Mouse (Mus musculus): Measurements from ENCODE around the gene Tgfb1i1.

Gene Tgfb1i1

DNA sequence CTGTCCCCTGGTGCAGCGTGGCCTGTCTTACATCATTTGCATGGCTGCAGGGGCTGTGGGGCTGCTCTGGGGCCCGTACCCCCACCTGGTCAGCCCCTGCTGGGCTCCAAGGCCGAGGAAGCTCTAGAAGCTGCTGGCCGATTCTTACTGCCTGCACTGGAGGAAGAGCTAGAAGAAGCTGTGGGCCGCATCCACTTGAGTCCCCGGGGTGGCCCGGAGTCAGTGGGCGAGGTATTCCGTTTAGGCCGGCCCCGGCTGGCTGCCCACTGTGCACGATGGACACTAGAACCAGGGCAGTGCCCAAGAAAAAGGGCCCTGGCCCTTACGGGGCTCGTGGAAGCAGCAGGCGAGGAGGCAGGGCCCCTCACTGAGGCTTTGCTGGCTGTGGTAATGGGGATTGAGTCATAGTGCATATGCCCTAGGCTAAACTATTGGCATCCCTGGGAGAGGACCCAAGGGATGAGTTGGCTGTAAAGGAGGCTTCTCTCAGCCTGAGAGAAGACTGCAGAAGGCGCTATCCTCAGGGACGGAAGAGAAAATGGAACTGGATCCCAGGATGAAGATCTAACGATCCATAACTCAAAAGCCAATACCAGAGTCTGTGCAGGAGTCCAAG is 2.1 kb upstream of the Tgfb1i1 start:
- DNase-seq (ENCODE audit: inconsistent ontology term) = peak; percentile 43

DNA sequence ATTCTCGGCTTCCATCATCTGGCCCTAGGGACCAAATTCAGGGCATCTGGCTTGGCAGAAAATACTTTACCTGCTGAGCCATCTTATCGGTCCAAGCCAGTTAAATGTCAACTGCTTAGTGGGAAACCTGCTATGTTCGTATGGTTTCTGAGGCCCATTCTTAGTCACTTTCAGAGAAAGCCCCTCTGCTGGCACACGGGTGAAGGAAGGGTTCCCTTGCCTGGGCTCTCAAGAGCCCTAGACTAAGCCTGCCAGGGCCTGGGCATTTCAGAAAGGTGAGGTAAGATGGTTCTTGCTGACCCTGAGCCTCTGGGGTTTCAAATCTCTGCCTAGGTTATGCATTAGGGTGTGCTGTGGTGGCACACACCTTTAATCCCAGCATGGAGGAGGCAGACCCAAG is 1.1 kb upstream of the Tgfb1i1 start:
- DNase-seq (ENCODE audit: inconsistent ontology term) = no peak

DNA sequence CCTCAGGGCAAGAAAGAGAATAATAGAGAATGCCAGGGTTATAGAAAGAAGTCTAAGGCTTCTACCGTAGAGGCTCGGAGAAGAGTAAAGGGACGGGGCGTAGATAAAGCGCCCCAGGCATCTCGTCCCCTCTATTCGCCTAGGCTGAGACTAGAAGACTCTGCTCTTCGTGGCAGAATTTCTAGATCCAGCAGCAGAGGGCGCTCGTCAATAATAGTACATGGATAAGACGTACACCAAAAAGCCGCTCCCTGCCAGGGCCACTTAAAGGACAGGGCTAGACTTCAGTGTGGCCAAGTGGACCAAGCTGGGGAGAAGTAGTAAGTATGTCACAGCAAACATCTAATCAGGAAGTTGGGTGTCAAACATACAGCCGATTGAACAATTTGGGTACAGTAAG is 831 bp downstream of the Tgfb1i1 start:
- DNase-seq (ENCODE audit: inconsistent ontology term) = peak; percentile 73

DNA sequence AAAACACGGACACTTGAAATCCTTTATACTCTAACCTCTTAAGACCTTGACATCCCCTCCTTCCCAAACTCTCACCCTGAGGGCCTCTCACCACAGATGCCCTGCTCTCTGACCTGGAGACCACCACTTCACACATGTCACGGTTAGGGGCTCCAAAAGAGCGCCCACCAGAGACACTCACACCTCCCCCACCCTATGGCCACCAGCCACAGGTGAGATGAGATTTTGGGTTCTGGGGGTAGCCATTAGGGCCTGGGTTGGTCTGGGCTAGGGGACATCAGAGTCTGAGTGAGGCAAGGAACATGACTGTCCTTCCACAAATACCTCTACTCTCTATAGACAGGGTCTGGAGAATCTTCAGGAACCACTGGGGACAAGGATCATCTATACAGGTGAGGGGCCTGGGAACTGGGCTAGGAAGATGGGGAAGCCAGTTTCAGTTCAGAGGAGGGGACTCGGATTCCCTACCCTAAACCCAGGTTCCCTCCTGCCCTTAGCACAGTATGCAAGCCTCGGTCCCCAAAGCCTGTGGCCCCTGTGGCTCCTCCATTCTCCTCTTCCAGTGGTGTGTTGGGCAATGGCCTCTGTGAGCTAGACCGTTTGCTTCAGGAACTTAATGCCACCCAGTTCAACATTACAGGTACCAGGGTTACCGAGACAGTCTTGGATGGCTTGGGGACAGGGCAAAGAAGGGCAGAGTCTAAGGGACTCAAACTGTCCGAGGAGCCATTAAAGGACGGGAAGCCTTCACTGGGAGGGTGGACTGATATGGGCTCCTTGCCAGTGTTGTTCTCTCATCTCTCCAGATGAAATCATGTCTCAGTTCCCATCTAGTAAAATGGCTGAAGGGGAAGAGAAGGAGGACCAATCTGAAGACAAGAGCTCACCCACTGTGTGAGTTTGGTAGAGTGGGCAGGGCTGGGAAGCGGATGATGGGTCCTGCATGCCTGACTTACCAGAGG is 1.8 kb downstream of the Tgfb1i1 start:
- DNase-seq (ENCODE audit: inconsistent ontology term) = no peak

DNA sequence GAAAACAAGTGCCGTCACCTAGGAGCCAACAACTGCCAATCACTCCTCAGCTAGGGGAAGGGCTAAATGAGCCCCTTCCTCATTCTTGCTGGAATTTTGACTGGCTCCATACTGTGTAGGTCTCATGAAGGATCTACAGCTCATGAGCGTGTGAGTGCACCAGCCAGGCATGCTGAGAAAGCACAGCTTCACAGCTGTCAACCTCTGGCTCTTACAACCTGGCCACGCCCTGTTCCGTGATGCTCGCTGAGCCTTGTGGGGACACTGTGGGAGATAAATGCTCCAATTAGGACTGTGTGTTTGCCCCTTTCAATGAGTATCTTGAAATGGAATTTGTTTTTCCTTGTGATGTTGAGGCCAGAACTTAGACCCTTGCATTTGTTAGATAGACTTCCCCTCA is 3.4 kb downstream of the Tgfb1i1 start:
- no peak for DNase-seq (ENCODE audit: inconsistent ontology term)

DNA sequence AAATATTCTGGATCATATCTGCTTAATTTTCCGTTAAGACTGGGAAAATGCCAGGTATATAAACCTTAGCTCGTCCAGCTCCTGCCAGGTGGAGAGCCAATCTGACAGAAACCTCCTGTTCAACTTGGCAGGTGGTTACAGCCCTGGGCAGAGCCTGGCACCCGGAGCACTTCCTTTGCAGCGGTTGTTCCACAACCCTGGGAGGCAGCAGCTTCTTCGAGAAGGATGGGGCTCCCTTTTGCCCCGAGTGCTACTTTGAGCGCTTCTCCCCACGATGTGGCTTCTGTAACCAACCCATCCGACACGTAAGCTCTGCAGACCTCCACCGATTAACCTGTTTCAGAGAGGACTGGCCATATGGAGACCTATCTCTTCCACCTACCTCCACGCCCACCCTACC is 5.3 kb downstream of the Tgfb1i1 start:
- DNase-seq (ENCODE audit: inconsistent ontology term) = no peak

DNA sequence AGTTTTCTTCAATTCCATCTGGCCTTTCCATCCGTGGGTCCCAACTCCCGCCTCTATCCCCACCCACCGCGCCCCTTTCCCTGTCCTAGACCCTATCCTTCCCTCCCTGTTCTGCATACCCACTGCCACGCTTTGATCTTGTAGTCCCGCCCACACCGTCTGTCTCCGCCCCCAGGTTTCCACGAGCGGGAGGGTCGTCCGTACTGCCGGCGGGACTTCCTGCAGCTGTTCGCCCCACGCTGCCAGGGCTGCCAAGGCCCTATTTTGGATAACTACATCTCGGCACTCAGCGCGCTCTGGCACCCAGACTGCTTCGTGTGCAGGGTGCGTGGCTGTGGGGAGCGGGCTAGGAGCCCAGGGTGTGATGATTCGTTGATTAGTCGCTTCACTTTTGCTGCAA is 6.0 kb downstream of the Tgfb1i1 start:
- DNase-seq (ENCODE audit: inconsistent ontology term) = peak; percentile 35

DNA sequence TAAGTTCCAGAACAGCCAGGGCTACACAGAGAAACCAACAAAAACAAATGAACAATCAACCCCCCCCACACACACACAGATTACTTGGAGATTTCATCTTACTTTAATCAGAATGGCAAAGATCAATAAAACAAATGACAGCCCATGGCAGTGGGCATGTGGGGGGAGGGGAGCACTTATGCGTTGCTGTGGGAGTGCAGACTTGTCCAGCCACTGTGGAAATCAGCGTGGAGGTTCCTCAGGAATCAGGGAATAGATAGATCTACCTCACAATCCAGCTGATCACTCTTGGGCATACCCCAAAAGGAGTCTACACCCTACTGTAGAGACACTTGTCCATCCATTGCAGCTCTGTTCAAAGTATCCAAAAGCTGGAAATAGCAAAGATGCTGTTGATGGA is 8.4 kb downstream of the Tgfb1i1 start:
- DNase-seq (ENCODE audit: inconsistent ontology term) = no peak

DNA sequence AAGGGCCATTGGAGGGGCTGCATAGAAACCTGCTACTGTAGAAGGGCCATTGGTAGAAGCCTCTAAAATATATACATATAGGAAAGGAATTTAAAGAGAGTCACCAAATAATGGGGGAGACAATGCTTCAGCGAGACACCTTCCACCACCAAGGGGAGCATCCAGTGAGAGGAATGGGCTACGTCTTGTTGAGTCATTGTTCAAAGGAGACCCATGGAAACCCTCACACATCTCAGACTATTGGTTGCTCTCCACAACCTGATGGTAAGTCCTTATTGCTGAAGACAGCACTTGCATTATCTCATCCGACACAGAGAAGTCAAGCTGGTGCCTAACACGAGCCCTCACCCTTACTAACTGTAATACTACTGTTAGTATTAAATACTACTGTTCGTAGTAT is 9.1 kb downstream of the Tgfb1i1 start:
- DNase-seq (ENCODE audit: inconsistent ontology term) = no peak

DNA sequence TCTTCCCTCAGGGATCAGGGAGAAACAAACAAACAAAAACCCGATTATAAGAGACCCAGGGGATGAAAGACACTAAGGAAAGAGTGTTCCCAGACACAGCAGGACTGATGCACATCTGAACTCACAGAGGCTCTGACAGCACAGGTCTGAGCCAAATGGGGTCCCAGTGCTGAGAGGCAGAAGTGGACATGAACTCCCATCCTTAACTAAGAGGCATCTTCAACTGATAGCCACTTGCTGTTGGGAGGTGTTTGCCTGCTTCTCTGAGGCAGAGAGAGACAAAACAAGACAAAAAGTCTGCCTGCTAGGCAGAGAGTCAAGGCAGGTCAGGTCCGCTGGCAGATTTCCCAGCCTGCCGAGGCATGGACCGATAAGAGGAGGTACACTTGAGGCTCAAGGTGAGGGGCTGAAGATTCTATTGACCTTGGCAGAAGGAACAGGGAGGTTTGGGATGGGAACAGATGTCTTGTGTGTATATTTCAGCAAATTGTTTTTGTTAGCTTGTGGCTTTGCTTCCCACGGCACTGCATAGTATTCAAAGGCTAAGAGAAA is 10.2 kb downstream of the Tgfb1i1 start:
- no peak for DNase-seq (ENCODE audit: inconsistent ontology term)

DNA sequence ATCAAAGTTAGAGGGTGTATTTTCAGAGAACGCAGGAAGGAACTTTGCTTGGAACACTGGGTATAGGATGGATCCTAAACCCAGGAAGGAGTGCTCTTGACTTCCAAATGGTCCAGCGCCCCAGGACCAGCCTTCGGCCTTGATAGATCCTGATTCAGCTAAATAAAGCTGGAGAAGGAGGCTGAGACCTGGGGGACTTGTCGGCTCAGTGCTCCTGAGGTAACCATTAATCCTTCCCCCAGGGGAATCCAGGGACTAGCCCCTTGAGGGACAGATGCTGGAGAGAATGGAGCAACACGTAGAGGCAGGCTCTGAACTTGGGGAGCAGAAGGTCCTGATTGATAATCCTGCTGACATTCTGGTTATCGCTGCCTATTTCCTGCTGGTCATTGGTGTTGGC is 18.8 kb downstream of the Tgfb1i1 start, which contains the start of gene Slc5a2:
TSS of gene Slc5a2 (plus strand) at position 247 of the 400 bp plus-strand sequence.
- no peak for DNase-seq (ENCODE audit: inconsistent ontology term)

DNA sequence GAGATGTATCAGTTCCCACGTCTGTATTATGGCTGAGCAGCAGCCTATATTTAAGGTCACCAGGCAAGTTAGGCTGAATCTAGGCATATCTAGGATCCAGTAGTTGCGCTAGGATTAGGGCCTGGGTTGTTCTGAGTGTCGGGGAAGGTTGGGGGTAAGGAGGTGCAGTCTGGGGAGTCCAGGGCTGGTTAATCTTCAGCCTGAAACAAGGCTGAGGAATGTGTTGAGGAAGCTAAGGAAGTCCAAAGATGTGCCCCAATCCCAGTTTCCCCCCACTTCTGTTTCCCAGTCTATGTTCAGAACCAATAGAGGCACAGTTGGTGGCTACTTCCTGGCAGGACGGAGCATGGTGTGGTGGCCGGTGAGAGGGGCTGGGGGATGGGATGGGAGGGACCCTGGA is 19.4 kb downstream of the Tgfb1i1 start:
- DNase-seq (ENCODE audit: inconsistent ontology term) = no peak

DNA sequence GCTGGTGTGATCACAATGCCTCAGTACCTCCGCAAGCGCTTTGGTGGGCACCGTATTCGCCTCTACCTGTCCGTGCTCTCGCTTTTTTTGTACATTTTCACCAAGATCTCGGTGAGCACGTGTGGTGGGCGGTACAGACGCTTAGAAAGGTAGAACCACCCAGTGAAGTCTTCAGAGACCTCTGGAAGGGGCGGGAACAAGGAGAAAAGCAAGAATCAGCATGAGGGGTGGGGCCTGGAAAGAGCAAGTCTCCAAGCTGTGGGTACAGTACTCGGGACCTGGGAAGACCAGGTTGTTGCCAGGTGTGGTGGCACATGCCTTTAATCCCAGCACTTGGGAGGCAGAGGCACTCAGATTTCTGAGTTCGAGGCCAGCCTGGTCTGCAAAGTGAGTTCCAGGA is 20.8 kb downstream of the Tgfb1i1 start:
- no peak for DNase-seq (ENCODE audit: inconsistent ontology term)

DNA sequence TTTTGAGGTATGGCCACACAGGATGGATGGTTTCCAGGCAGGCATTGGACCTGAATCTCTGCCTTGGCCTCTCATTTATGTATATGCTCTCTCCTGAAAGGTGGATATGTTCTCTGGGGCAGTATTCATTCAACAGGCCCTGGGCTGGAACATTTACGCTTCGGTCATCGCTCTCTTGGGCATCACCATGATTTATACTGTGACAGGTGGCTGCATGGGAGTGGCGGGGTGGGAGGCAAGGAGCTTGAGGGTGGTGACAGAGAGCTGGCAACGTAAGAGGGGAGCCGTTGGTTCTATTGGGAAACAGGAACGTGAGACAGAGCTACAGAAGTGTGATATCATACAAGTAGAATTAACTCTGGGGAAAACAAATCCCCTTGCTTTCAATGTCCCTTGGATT is 21.2 kb downstream of the Tgfb1i1 start:
- no peak for DNase-seq (ENCODE audit: inconsistent ontology term)

DNA sequence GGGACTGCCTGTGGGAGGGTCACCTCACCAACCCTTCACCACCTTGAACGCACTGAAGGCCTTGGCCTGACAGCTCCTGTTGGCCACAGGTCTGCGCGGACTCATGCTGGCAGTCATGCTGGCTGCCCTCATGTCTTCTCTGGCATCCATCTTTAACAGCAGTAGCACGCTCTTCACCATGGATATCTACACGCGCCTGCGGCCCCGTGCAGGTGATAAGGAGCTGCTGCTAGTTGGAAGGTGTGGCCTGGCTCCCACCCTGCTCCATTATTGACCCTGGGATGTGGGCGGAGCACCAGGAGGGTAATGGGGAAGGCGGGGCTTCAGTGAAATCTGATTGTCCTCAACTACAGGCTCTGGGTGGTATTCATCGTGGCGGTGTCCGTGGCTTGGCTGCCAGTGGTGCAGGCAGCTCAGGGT is 23.8 kb downstream of the Tgfb1i1 start:
- no peak for DNase-seq (ENCODE audit: inconsistent ontology term)

DNA sequence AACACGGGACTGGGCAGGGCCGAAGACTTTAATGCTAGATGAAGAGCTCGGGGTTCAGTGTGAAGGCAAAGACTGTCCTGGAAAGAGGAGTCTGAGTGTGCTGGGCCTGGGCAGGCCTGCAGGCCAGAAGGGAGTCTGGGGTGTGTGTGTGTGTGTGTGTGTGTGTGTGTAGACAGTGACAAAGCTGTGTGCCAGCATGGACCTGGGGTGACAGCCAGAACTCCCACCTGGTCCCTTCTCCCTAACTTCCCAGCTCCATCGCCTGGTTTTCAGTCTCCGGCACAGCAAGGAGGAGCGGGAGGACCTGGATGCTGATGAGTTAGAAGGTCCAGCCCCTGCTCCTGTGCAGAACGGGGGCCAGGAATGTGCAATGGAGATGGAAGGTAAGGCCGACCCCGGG is 24.9 kb downstream of the Tgfb1i1 start:
- no peak for DNase-seq (ENCODE audit: inconsistent ontology term)

DNA sequence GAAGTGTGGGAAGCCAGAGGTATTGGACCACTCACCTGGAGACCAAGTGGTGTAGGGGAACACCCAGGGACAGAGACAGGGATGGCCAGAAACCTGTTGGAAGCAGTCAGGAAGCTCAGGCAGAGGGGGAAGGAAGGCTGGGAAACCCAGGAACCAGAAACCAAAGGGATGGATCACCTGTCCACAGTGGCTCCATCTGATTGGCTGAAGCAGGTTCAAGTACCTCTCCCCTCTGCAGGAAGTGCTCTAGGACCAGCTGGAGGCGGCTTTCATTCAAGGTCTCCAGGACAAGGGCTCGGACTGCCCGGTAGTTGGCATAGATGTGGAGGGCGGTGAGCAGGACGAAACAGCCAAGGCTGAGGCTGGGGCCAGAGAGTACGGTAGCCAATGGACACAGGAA is 29.4 kb downstream of the Tgfb1i1 start:
- no peak for DNase-seq (ENCODE audit: inconsistent ontology term)

DNA sequence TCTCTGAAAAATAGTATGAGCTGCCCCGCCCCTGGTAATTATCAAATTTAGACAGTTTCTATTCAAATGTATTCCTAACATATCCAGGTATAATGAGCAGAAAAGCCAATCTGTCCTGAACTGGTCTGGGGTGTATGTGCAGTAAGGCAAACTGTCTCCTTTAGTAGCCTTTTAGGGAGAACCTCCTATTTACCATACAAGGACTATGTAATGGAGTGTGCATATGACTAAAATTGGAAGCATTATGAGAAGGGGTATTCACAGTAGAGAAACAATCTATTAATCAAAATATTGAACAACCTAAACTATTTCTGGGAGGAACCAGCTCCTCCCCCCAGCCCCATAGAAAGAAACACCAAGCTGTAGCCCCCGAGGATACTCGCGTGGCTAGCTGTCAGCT is 33.1 kb downstream of the Tgfb1i1 start:
- DNase-seq (ENCODE audit: inconsistent ontology term) = no peak

DNA sequence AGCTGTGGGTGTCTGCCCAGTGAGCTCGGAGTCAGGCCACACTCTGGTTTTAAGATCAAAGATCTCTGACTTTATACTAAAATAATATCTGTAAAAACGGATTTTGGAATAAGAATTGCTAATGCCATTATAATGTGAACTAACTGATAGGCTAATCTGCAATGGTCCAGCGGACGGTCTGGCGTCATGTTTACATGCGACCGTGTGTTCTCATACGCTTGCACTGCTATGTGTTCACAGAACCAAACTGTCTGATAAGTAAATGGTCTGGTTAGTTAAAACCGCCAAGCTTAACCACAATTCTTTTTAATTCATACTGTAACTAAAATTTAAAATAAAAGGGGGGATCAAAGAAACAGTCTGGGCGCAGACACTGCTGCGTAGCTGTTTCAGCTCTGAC is 35.2 kb downstream of the Tgfb1i1 start:
- DNase-seq (ENCODE audit: inconsistent ontology term) = no peak

DNA sequence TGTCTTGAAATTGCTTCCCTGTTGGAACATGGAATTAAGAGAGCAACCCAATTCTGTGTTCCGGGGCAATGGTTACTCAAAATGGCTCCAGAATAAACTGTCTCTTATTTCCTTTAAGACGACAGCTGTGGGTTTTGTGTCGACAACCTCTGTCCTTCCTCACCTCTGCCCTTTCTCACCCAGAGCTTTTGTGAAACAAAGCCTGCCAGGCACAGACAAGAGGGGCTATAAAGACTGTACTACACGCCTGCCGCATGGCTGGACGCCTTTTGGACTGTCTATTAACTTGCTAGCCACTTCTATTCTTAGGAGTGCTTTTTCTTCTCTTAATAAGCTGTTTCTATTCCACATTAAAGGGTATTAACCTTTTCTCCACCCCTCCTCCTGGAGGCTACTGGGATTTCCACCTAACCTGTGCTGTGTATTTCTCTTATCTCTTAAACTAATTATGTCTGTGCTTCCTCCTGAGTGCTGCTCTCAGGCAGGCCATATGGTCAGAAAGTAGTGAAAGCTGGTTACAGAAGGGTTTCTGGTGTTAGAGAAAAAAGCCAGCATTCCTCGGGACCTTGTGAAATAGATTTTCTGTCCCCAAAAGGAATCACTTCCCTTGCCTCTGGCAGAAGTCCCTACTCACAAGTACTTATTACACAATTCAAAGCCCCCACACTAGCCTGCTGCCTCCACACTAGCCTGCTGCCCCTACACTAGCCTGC is 36.1 kb downstream of the Tgfb1i1 start:
- DNase-seq (ENCODE audit: inconsistent ontology term) = no peak

DNA sequence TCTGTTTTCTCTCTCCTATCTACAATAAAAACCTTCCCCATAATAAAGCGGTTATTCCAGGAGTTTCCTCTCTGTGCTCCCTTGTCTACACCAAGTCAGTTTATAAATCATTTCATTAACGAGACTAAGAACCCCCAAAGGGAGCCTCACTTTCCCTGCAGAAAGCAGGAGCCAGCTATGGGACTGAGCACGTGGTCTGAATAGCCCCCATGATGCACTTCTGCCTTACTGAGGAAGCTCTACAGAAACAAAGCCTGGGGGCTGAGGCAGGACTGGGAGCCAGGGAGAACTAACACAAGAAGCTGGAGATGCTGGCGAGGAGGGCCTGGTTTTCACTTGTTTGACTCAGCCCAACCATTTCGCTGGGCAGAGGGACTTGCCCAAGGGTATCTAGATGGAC is 37.4 kb downstream of the Tgfb1i1 start:
- no peak for DNase-seq (ENCODE audit: inconsistent ontology term)

DNA sequence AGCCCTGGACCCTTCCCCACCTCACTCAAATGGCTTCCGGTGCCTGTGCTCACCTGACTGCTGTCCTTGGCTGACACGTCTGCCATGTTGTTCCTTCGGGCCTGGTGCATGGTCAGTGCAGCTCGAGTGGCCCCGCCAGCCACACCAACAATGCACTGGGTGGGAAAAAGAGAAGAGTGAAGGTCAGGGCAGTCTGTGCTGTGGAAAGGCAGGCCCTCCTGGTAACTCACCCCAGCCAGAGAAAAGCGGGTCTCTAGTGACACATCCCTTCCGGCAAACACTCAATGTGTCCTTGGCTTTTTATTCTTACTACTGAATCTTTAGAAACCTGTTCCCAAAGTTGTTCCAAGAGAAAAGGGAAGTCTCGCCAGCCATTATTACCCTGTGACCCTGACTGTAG is 38.4 kb downstream of the Tgfb1i1 start:
- DNase-seq (ENCODE audit: inconsistent ontology term) = no peak

All from Muller cell, postnatal 12 days (primary cell).